Mouse (Mus musculus) B cell, adult 2 months (primary cell): Measurements from ENCODE around the gene Trim26.
"Not testable (repeated sequence)": the region's sequence is repeated elsewhere in the genome, so short reads cannot be mapped to it uniquely, and the experiment has no call there.

Source experiments
- DNase-seq, 2 experiments: peaks; one replicate each; pipeline ENCODE4 v3.0.0; 2022

Gene Trim26

GRCm38 (mm10) chr17:36836874-36837647, at the start of gene Trim26:
Trim26 (plus strand) TSS chr17:36837134.
- DNase-seq, result peak; percentile 97 to 98

- DNase-seq, result no peak
Measured at GRCm38 (mm10) chr17:36788351-36788750, 48.6 kb upstream of the Trim26 start.

GRCm38 (mm10) chr17:36788801-36789200, 48.1 kb upstream of the Trim26 start:
- peak; percentile 72 for DNase-seq

- DNase-seq, result no peak
Measured at GRCm38 (mm10) chr17:36799493-36799892, 37.4 kb upstream of the Trim26 start.

GRCm38 (mm10) chr17:36799921-36800462, 36.9 kb upstream of the Trim26 start:
- DNase-seq, result not testable (repeated sequence)

- no peak for DNase-seq
Measured at GRCm38 (mm10) chr17:36811871-36812270, 25.1 kb upstream of the Trim26 start, which contains the start of gene H2-M10.6. H2-M10.6 (plus strand) TSS chr17:36812171.

- DNase-seq, result peak; percentile 67 to 69
Measured at GRCm38 (mm10) chr17:36824005-36824404, 12.9 kb upstream of the Trim26 start.

- DNase-seq, result peak; percentile 61
Measured at GRCm38 (mm10) chr17:36825525-36825924, 11.4 kb upstream of the Trim26 start.

GRCm38 (mm10) chr17:36826002-36826401, 10.9 kb upstream of the Trim26 start:
- peak; percentile 79 to 80 for DNase-seq

- DNase-seq, result no peak
Measured at GRCm38 (mm10) chr17:36828488-36828887, 8.4 kb upstream of the Trim26 start.

- no peak for DNase-seq
Measured at GRCm38 (mm10) chr17:36830470-36830869, 6.5 kb upstream of the Trim26 start.

GRCm38 (mm10) chr17:36832694-36833093, 4.2 kb upstream of the Trim26 start:
- DNase-seq, result no peak

- peak; percentile 67 for DNase-seq
Measured at GRCm38 (mm10) chr17:36835591-36836426, 1.1 kb upstream of the Trim26 start.

GRCm38 (mm10) chr17:36836427-36836812, 514 bp upstream of the Trim26 start:
- DNase-seq, result no peak

- no peak for DNase-seq
Measured at GRCm38 (mm10) chr17:36839001-36839400, 2.1 kb downstream of the Trim26 start.

GRCm38 (mm10) chr17:36839931-36840330, 3.0 kb downstream of the Trim26 start:
- no peak for DNase-seq

- DNase-seq, result no peak
Measured at GRCm38 (mm10) chr17:36840961-36841445, 4.1 kb downstream of the Trim26 start.

GRCm38 (mm10) chr17:36843696-36844095, 6.8 kb downstream of the Trim26 start:
- DNase-seq, result no peak

- DNase-seq, result no peak
Measured at GRCm38 (mm10) chr17:36844286-36844719, 7.4 kb downstream of the Trim26 start.

GRCm38 (mm10) chr17:36844725-36845124, 7.8 kb downstream of the Trim26 start:
- DNase-seq, result no peak

GRCm38 (mm10) chr17:36848911-36849310, 12.0 kb downstream of the Trim26 start:
- no peak for DNase-seq

GRCm38 (mm10) chr17:36849992-36850391, 13.1 kb downstream of the Trim26 start:
- DNase-seq, result no peak

- no peak for DNase-seq
Measured at GRCm38 (mm10) chr17:36851200-36851599, 14.3 kb downstream of the Trim26 start.
